Mouse (Mus musculus) fibroblast of lung, adult 2 months (primary cell): ENCODE data around the gene Col18a1.

Experiments
- DNase-seq: peaks from one replicate; pipeline ENCODE4 v3.0.0-alpha.2; 2011; ENCODE audit warnings: low read depth

Gene Col18a1

GRCm38 (mm10) chr10:77165963-77166717, at the start of gene Col18a1:
Gene Col18a1, minus strand, starts transcription at chr10:77166548.
- DNase-seq: no peak

- DNase-seq: no peak
These were observed 49.3 kb upstream of the Col18a1 start for GRCm38 (mm10) chr10:77215641-77216040.

DNA sequence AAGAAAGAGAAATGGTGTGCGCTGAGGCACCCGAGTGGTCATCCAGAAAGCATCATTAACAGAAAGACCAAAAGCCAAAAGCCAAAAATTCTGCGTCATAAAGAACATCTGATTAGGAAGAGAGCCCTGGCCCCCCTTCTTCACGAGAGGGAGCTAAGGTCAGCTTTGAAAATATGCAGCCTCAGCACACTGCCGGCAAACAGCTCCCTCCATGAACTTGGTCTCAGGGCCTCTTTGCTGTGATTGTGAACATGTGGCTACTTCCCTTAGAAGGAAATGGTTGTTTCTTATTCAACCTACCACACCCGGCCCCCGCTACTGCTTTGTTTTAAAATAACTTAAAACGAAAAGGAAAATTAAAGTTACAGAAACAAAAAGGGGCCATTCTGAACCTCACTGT, 48.2 kb upstream of the Col18a1 start:
- DNase-seq: no peak

DNA sequence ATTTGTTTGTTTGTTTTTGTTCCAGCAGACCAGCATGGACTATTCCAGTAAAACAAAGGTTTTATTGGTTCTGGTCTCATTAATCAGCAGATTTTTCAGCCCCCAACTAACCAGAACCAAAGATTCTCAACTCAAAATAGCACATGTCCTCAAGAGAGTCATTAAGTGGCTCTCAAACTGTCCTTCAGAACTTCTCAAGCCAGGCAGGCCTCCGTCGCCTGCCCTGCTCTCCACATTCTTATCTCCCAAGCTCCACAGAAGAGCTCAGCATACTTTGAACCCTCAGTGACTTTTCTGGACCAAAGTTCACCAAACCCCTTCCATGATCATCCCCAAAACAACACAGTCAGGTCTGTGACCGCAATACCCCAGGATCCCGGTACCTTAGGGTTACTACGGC, 47.1 kb upstream of the Col18a1 start:
- no peak for DNase-seq

- DNase-seq: no peak
These were observed 46.2 kb upstream of the Col18a1 start for GRCm38 (mm10) chr10:77212354-77213120.

DNA sequence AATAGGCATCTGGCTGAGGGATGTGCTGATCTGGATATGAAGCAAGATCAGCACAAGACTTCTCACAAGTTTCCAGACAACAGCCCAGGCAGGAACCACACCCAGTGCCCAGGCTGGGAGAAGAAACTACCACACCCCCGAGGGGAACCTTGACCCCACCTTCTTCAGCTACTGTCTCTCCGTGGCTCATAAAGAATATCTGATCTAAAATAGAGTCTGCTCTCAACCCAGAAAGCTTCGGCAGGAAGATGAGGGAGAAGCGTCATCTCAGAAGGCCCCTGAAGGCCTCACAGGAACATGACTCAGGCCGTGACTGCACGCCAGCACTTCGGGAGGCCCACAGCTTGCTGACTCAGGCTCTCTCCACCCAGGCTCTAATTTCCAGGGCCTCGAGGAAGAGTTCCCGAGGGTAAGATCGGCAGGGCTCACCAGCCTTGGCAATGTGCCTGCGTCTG, 44.8 kb upstream of the Col18a1 start:
- peak; percentile 95 for DNase-seq

- DNase-seq: no peak
These were observed 44.3 kb upstream of the Col18a1 start for GRCm38 (mm10) chr10:77210666-77211065.

- no peak for DNase-seq
These were observed 42.9 kb upstream of the Col18a1 start for GRCm38 (mm10) chr10:77209261-77209660.

GRCm38 (mm10) chr10:77206565-77207079, 40.3 kb upstream of the Col18a1 start:
- peak; percentile 91 for DNase-seq

DNA sequence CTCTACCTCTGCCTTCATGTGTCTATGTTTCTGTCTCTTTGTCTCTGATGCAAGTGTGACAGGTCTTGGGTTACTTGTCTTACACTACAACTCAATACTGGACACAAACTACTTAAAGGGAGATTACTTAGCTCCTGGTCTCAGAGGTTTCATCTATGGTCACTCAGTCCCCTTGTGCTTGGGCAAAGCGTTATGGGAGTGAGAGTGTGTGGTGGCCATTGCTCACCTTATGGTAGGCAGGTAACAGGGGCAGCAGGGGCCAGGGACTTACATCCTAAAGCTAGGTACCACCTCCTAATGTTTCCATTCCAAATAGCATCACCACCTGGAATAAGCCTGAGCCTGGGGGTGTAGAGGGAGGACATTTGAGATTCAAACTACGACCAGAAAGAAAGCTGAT, 39.8 kb upstream of the Col18a1 start:
- DNase-seq: no peak

DNA sequence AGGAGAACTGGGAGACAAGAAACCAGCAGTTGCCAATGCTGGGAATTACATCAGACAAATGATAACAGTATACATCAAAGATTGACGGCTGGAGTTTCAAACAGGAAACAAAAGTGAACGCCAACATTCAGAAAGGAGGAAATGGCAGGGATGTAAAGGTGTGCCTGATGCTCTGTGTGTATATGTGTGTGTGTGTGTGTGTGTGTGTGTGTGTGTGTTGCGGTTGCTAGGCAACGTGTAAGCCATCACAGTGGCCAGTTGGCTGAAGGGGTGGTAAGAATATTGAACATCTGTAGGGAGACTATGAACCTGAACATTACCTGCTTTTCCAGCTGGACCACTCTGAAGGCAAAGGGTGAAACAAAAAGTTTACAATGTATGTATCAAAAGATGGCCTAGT, 37.6 kb upstream of the Col18a1 start:
- DNase-seq: no peak

DNA sequence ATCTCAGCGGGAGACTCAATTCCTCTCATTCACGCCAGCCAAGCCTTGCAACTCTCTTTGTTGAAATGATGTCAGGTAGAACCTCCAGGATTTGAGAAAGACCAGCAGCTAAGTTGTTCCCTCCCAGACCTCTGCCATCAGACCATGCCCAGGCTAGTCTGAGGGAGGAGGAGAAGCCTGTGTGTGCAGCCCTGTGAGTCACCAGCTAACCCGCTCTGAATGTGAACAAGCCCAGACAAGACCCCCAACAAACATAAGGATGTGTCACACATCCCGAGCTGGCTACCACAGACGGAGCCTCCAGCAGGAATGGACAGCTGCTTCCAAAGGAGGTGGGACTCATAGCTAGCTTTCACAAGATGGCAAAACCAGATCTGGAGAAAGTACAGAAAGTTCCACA, 35.6 kb upstream of the Col18a1 start:
- DNase-seq: peak; percentile 62

DNA sequence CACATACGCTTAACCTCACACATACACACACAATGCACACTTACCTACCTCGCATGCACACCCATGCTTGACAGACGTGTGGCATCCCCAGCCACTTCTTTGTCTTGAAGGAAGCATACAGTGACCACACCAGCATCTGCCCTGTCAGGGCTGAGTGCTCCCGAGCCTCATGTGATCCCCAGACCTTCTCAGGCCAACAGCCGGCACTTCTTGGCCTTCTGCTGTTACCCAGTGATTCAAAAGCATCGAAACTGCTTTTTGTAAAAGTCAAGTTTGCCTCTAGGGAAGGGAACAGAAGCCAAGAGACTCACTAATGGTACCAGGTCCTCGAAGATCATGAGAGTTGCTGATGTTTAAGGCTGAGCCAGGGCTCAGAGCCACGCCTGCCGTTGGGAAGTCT, 33.9 kb upstream of the Col18a1 start:
- no peak for DNase-seq

DNA sequence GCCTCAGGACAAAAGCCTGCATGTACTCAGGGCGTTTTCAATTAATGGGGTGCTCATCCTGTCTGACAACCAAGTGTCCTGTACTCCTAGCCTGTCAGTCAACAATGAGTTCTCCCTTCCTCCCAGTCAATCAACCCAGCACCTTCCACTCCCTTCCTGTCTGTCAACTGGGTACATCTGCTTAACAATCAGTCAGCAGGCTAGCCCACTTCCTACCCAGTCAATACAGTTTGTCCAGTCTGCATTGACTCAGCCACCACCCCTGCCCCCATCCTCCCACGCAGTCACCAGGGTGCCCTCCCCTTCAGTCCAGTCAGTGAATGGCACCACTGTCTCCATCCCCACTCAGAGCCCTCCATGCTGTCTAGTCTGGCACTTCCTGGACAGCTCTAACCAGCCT, 32.9 kb upstream of the Col18a1 start:
- no peak for DNase-seq

DNA sequence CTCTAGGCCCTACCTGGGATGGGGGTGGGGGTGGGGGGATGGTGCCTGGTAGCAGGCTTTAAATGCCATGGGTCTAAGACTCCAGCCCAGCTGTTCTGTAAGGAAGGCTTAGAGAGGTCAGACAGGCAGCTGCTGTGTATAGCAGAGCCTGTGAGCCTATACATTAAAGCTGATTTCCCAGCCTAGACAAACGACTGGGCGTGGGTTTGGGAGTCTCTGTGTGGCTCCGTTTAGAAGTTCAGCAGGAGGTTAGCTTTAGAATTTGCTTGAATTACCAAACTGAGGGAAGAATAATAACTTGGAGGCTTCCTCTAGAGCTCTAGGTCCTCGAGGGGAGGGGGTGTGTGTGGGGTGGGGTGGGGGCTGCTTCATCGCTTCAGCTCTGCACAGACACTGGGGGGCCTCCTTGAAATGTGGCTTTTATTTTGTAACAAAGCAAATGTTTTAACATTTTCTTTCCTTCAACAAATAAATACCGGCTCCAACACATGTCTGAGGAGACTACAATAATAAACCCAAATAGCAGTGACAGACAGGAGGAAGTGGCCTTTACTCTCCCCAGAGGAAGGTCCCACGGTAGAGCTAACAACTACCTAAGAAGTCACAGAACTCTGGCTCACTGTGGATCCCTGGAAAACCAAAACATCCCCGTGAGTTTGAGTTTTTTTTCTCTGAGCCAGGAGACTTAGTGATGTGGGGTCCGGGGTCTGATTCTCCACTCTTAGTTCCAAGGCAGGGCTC, 31.3 kb upstream of the Col18a1 start:
- no peak for DNase-seq

- no peak for DNase-seq
These were observed 30.3 kb upstream of the Col18a1 start for GRCm38 (mm10) chr10:77196676-77197075.

DNA sequence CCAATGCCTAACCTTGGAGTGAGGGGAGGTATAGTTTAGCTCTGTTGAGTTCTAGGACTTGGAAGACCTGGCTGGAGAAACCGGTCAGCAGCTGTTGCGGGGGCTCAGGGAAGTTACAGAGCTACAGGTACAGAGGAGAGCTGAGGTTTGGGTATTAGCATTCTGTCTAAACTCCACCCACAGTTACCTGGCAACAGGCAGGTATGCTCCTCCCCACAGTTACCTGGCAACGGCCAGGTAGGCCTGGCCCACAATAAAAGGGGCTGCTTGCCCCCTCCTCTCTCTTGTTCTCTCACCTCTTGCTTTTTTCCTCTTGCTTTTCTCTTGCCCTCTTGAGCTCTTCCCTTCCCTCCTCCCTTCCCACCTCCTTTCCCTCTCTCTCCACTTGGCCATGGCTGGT, 29.8 kb upstream of the Col18a1 start:
- no peak for DNase-seq

- no peak for DNase-seq
These were observed 27.1 kb upstream of the Col18a1 start for GRCm38 (mm10) chr10:77193495-77193894.

DNA sequence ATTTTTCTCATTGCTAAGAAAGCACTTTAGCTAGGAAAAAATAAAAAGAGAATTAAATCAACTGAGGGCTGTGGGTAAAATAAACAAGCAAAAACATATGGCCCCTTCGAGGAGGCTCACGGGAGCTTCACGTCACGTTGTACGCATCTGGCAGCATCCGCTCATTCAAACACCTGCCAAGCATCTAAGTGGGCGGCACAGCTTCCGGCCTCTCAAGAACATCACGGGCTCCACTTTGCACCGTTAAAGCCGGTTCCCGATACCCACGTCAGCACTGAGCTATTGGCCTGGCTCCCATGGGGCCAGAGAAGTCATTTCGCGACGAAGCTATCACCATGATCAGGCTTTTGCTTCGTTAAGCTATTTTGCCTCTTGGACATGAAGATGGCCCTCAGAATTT, 26.4 kb upstream of the Col18a1 start:
- DNase-seq: no peak

DNA sequence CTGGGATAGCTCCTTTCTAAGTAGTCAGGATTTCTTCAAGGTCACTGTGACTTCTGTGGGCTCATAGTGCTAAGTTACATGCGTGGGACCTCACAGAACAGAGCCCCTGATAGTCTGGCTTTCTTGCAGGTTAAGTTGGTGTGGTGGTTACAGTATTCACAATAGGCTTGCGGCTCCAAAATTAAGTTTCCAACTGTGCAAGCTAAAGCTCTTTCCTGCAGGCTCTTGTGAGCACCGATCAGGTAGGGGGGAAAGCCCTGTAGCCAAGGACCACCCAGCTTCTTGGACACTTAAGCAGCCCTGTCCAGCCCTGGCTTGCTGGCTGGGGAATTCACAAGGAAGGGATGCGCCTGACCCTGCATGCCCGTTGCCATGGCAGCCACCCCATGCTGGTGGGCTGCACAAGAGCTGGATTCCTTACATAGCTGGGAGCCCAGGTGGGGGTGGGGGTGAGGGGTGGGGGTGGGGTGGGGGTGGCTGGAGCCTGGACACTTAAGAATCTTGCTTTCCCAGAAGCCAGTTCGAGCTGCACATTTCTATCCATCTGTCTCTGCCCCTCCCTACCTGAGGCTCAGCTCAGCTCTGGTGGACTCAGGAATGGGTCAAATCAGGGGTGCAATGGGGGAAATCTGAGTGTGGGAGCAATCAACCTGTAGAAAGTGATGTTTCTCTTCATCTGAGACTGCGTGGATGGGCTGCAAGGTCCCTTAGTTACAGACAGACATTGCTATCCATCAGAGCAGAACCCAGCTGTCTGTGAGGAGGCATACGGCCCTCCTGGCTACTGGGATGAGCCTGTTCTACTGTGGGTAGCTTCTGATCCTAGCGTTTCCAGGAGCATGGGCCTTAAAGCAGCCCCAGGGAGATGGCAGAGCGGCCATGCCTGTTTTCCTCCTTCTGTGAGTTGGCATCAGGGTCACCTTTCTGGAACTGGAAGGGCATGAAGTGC, 24.9 kb upstream of the Col18a1 start:
- no peak for DNase-seq

DNA sequence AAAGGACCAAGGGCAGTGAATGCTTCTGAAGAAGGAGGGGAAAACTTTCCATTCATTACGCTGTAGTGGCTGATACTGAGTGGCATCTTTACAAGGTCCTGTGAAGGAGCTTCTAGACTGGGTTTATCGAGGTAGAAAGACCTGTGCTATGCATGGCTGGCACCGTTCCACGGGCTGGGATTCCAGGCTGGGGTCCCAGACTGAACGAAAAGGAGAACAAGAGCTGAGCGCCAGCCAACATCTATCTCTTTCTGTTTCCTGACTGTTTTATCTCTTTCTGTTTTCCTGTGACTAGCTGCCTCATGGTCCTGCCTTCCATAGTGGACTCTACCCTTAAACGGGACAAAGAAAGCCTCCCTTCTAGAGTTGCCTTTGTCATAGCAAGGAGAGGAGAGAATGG, 21.1 kb upstream of the Col18a1 start:
- no peak for DNase-seq
